Mouse (Mus musculus): ENCODE data around the gene Slc45a3. TPM values are rescaled to one million over a fixed set of nuclear protein-coding genes. Genes with fewer than 3 reads are reported as not detected.
A peak's percentile ranks its signal among the peaks of the same experiment; 100 is the strongest.

Gene Slc45a3
- 0.96 and 1.5 TPM in 2 replicates for polyA plus RNA-seq (2015; fragmentation: Nextera tagmentation; extraction: Ambion mirVana)

DNA sequence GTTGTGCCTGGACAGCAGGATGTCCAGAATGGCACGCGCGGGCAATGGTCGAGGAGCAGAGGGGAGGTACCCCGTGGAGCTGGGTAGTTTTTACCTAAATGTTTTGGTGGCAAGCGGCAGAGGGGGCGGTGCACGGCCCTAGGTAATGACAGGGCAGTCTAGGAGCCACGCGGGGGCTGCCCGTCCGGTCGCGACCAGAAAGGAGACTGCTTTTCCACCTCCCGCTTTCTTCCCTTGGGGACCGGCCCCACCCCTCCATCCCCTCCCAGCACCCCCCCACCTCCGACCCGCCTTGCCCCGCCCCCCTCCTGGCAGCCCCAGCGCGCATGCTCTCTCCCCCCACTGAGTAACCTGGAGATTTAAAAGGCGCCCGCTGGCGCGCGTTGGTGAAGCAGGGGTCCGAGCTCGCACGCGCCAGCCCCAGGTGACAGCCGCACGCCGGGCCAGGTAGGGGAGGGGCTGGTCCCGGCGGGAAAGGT lies at the start of gene Slc45a3:
TSS of gene Slc45a3 (plus strand) at position 362 of the 479 bp plus-strand sequence.
- Histone ChIP-seq H3K4me1 (ENCODE audit: control insufficient read depth, insufficient read depth, low read depth, low read length) (peaks cover 11% of the 10 kb centered on the region), H3K9ac (ENCODE audit: low read depth, low read length) (peak within 1 kb of the TSS; percentile 71), H3K36me3 (ENCODE audit: control insufficient read depth, insufficient read depth, low read length) (no peaks in the 10 kb centered on the region), H3K27me3 (replicated peaks; ENCODE audit: control insufficient read depth, insufficient read depth, low read length) (peaks cover 11% of the 10 kb centered on the region), H3K4me2 (ENCODE audit: low read length) (peak within 1 kb of the TSS; percentile 94), H3K9me3 (ENCODE audit: control insufficient read depth, low read length) (no peaks in the 10 kb centered on the region), H3K4me3 (ENCODE audit: low read length) (peak within 1 kb of the TSS; percentile 75), H3K27ac (ENCODE audit: low read depth, low read length) (no peak within 1 kb of the TSS)
- peak; percentile 53 for ATAC-seq
- WGBS, result 0% methylated on average over 34 of the region's 35 CpGs

DNA sequence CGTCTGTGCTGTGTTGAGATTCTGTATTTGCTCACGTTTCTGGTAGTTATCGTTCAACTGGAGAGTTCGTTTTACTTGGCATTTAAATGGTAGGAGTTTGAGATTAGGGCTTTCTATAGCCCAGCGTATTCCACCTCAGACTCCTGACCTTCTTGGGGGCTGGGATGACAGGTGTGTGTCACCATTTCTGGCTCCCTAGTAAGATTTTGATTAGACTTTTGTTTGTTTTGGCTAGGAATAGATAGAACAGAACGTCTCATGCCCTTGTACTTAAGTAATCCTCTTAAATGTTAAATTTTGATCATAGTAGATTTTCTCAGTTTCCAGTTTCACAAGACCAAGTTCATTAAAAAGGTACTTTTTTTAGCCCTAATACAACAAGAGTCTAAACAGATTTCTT lies 45.1 kb upstream of the Slc45a3 start:
- Histone ChIP-seq H3K36me3 (ENCODE audit: control insufficient read depth, insufficient read depth, low read length) (peaks cover 8% of the 10 kb centered on the region), H3K27ac (ENCODE audit: low read depth, low read length) (no peak overlapping the region), H3K9me3 (ENCODE audit: control insufficient read depth, low read length) (no peaks in the 10 kb centered on the region), H3K4me2 (ENCODE audit: low read length) (no peak overlapping the region), H3K4me1 (ENCODE audit: control insufficient read depth, insufficient read depth, low read depth, low read length) (peaks cover 2% of the 10 kb centered on the region; the same call in 1 of the 2 replicates), H3K9ac (ENCODE audit: low read depth, low read length) (no peak overlapping the region), H3K4me3 (ENCODE audit: low read length) (no peak overlapping the region), H3K27me3 (replicated peaks; ENCODE audit: control insufficient read depth, insufficient read depth, low read length) (no peaks in the 10 kb centered on the region)
- no peak for ATAC-seq
- 80% methylated on average over 6 of the region's 6 CpGs for WGBS

DNA sequence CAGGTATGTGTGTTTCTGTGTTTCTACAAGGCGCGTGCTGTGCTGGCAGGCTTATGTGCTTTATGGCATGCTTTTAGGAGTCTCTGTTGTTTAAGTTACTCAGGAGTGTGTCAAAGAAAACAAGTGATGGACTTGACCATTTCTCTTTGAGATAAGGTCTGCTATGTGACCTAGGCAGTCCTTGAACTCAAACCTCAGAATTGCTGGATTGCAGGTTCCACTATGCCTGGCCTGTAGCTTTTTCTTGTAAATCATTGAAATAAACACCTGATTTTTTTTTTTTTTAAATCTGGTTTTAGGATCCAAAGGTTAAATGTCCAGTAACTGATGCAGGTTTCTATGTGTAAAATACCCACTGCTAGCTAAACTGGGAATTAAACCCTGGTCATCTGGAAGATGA lies 43.7 kb upstream of the Slc45a3 start:
- H3K27ac ChIP-seq (ENCODE audit: low read depth, low read length), result no peak overlapping the region
- H3K27me3 ChIP-seq (replicated peaks; ENCODE audit: control insufficient read depth, insufficient read depth, low read length), result no peaks in the 10 kb centered on the region
- no peak overlapping the region for H3K9ac ChIP-seq (ENCODE audit: low read depth, low read length)
- H3K36me3 ChIP-seq (ENCODE audit: control insufficient read depth, insufficient read depth, low read length), result peaks cover 15% of the 10 kb centered on the region
- no peak overlapping the region for H3K4me2 ChIP-seq (ENCODE audit: low read length)
- 98% methylated on average over 2 of the region's 2 CpGs for WGBS
- H3K4me3 ChIP-seq (ENCODE audit: low read length), result no peak overlapping the region
- ATAC-seq, result no peak
- no peaks in the 10 kb centered on the region for H3K9me3 ChIP-seq (ENCODE audit: control insufficient read depth, low read length)
- H3K4me1 ChIP-seq (ENCODE audit: control insufficient read depth, insufficient read depth, low read depth, low read length), result 0 out of 2 replicates have a peak, but pooled peaks cover 2% of the 10 kb centered on the region

DNA sequence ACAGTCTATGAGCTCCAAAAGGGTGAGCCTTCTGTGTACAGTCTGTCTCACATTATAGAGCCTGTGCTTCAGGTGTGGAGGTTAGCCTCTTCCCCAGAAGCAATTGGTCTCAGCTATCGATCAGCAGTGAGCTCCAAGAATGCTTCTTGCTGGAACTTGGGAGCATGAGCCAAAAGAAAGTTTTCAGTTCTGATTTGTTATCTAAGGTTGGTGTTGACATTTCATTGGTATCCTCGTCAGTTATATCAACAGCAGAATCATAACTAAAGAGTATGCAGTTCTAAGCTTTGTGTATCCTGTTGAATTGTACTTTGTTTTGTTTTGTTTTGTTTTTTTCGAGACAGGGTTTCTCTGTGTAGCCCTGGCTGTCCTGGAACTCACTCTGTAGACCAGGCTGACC lies 40.7 kb upstream of the Slc45a3 start:
- 97% methylated on average over 3 of the region's 3 CpGs for WGBS
- ATAC-seq, result no peak

DNA sequence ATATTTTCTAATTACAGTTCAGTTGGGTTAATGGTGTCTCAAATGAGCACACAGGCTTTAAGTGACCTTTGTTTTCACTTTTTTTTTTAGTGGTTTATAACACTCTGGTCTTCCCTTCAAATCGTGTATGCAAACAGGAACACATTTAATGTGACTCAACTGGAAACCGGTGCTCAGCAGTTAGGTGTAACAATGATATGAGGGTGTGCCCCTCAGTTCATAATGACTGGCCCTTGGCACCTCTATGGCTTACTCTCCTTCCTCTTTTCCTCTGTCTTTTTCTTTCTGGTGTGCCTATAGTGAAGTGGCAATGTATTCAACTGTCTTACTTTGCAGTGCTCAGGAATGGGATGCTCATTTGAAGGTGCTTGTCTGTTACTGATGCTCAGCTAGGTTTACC lies 29.3 kb upstream of the Slc45a3 start:
- no peaks in the 10 kb centered on the region for H3K27me3 ChIP-seq (replicated peaks; ENCODE audit: control insufficient read depth, insufficient read depth, low read length)
- H3K4me3 ChIP-seq (ENCODE audit: low read length), result no peak overlapping the region
- no peak overlapping the region for H3K9ac ChIP-seq (ENCODE audit: low read depth, low read length)
- ATAC-seq, result no peak
- 95% methylated on average over 2 of the region's 2 CpGs for WGBS
- H3K9me3 ChIP-seq (ENCODE audit: control insufficient read depth, low read length), result no peaks in the 10 kb centered on the region
- H3K36me3 ChIP-seq (ENCODE audit: control insufficient read depth, insufficient read depth, low read length), result peaks cover 26% of the 10 kb centered on the region
- H3K27ac ChIP-seq (ENCODE audit: low read depth, low read length), result no peak overlapping the region
- H3K4me1 ChIP-seq (ENCODE audit: control insufficient read depth, insufficient read depth, low read depth, low read length), result no peaks in the 10 kb centered on the region
- no peak overlapping the region for H3K4me2 ChIP-seq (ENCODE audit: low read length)

More for the DNA sequence above, 40.7 kb upstream of the Slc45a3 start:
- H3K4me1 ChIP-seq (ENCODE audit: control insufficient read depth, insufficient read depth, low read depth, low read length), result no peaks in the 10 kb centered on the region
- H3K27ac ChIP-seq (ENCODE audit: low read depth, low read length), result no peak overlapping the region
- H3K4me2 ChIP-seq (ENCODE audit: low read length), result no peak overlapping the region
- no peaks in the 10 kb centered on the region for H3K27me3 ChIP-seq (replicated peaks; ENCODE audit: control insufficient read depth, insufficient read depth, low read length)
- H3K4me3 ChIP-seq (ENCODE audit: low read length), result no peak overlapping the region
- H3K9ac ChIP-seq (ENCODE audit: low read depth, low read length), result no peak overlapping the region
- peaks cover 29% of the 10 kb centered on the region for H3K36me3 ChIP-seq (ENCODE audit: control insufficient read depth, insufficient read depth, low read length)
- no peaks in the 10 kb centered on the region for H3K9me3 ChIP-seq (ENCODE audit: control insufficient read depth, low read length)

DNA sequence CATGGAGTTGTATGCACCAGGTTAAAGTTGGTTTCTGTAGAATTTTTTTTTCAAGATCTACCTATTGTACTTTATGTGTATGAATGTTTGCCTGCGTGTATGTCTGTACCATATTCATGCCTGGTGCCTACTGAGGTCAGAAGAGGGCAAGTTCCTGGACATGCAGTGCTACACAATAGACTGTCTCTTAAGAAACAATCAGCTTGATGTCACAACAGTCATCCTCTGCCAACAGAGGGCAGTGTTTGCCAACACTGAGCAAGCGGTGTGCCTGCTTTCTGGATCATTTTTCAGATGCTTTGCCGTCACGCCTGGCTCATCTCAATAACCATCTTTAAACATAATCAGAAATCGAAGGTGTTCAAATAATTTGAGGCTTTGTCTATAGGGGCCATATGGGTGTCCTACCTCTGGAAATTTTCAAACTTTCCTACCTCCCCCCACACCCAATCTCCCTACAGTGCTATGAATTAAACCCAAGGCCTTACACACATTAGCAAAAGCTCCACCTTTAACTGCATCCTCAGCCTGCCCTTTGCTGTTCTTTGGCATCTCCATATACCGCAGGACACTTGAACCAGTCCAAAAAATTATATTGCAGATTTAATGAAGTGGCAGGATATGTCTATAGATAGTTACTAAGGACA lies 25.0 kb upstream of the Slc45a3 start:
- no peaks in the 10 kb centered on the region for H3K4me1 ChIP-seq (ENCODE audit: control insufficient read depth, insufficient read depth, low read depth, low read length)
- 41% methylated on average over 6 of the region's 6 CpGs for WGBS

DNA sequence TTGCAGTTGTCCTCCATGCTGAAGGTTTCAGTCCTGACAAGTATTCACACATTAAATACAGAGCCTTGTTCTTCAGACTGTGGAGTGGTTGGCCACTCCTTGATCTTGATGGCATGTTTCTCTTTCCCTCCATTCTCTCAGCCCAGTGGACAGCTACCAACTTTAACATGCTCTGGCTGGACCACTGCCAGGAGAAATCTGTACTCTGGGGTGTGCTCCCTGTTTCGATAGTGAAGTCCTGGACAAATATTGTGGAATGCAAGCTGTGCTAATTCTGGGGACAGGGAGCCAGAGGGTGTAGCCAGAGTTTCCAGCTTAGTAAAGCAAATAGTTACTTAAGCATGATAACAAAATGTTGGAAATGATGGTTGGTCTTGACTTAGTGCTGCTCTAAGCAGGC lies 24.0 kb upstream of the Slc45a3 start:
- H3K9ac ChIP-seq (ENCODE audit: low read depth, low read length), result no peak overlapping the region
- H3K9me3 ChIP-seq (ENCODE audit: control insufficient read depth, low read length), result no peaks in the 10 kb centered on the region
- no peak overlapping the region for H3K4me3 ChIP-seq (ENCODE audit: low read length)
- 77% methylated on average over 1 of the region's 1 CpGs for WGBS
- no peak overlapping the region for H3K27ac ChIP-seq (ENCODE audit: low read depth, low read length)
- no peaks in the 10 kb centered on the region; the same call in 1 of the 2 replicates for H3K36me3 ChIP-seq (ENCODE audit: control insufficient read depth, insufficient read depth, low read length)
- H3K4me2 ChIP-seq (ENCODE audit: low read length), result no peak overlapping the region
- H3K4me1 ChIP-seq (ENCODE audit: control insufficient read depth, insufficient read depth, low read depth, low read length), result no peaks in the 10 kb centered on the region
- no peak for ATAC-seq
- H3K27me3 ChIP-seq (replicated peaks; ENCODE audit: control insufficient read depth, insufficient read depth, low read length), result no peaks in the 10 kb centered on the region

More for the DNA sequence above, 25.0 kb upstream of the Slc45a3 start:
- Histone ChIP-seq H3K9me3 (ENCODE audit: control insufficient read depth, low read length) (no peaks in the 10 kb centered on the region), H3K4me2 (ENCODE audit: low read length) (no peak overlapping the region), H3K27ac (ENCODE audit: low read depth, low read length) (no peak overlapping the region), H3K27me3 (replicated peaks; ENCODE audit: control insufficient read depth, insufficient read depth, low read length) (no peaks in the 10 kb centered on the region), H3K9ac (ENCODE audit: low read depth, low read length) (no peak overlapping the region), H3K4me3 (ENCODE audit: low read length) (no peak overlapping the region), H3K36me3 (ENCODE audit: control insufficient read depth, insufficient read depth, low read length) (peaks cover 4% of the 10 kb centered on the region)
- peak; percentile 69; the same call in 1 of the 2 replicates for ATAC-seq

DNA sequence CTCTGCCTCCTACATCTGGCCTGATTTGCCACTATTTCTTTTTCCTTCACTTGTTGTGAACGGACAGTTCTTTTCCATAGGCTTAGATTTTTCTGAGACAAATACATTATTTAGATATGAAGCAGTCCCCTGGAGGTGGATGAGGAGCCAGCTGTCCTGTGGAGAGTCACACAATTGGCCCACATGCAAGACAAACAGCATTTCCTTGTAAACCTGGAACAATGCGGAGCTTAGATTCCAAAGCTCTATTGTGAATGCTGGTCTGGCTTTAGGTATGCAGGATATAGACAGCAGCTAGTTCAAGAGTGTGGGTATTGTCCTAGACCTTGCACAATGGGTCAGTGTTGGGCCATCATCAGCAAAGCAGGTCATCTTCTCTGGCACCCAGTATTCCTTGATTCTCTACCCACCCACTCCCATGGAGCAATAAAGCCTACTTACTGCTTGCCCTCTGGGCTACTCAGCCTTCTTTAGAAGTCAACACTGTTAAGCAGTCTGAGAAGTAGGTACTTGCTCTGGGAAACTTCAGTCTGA lies 22.0 kb upstream of the Slc45a3 start:
- 33% methylated on average over 2 of the region's 2 CpGs for WGBS
- ATAC-seq, result no peak

DNA sequence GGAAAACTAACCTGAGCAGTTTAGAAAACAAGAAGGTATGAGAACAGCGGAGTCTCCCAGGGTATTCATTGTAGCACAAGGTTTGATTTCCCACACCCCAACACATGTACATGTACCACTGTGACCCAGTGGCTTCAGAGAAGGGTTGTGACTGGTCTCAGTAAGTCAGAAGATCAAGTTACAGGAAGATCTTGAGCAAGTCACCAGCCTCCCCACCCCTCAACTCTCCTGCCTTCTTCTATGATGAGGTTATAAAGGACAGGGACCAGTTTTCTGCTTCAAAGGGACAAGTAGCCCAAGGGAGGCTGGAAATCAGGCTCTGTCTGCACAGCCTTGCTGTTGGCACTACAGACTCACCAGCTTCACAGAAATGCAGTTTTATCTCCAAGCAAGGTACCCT lies 21.3 kb upstream of the Slc45a3 start:
- no peaks in the 10 kb centered on the region for H3K27me3 ChIP-seq (replicated peaks; ENCODE audit: control insufficient read depth, insufficient read depth, low read length)
- no peak overlapping the region for H3K9ac ChIP-seq (ENCODE audit: low read depth, low read length)
- H3K4me2 ChIP-seq (ENCODE audit: low read length), result no peak overlapping the region
- no peaks in the 10 kb centered on the region for H3K36me3 ChIP-seq (ENCODE audit: control insufficient read depth, insufficient read depth, low read length)
- no peak for ATAC-seq
- no peaks in the 10 kb centered on the region for H3K9me3 ChIP-seq (ENCODE audit: control insufficient read depth, low read length)
- no peak overlapping the region for H3K27ac ChIP-seq (ENCODE audit: low read depth, low read length)
- H3K4me3 ChIP-seq (ENCODE audit: low read length), result no peak overlapping the region
- WGBS, result 96% methylated on average over 1 of the region's 1 CpGs
- no peaks in the 10 kb centered on the region for H3K4me1 ChIP-seq (ENCODE audit: control insufficient read depth, insufficient read depth, low read depth, low read length)

More for the DNA sequence above, 22.0 kb upstream of the Slc45a3 start:
- no peaks in the 10 kb centered on the region for H3K27me3 ChIP-seq (replicated peaks; ENCODE audit: control insufficient read depth, insufficient read depth, low read length)
- H3K4me3 ChIP-seq (ENCODE audit: low read length), result no peak overlapping the region
- H3K9me3 ChIP-seq (ENCODE audit: control insufficient read depth, low read length), result no peaks in the 10 kb centered on the region
- H3K36me3 ChIP-seq (ENCODE audit: control insufficient read depth, insufficient read depth, low read length), result no peaks in the 10 kb centered on the region
- no peak overlapping the region for H3K9ac ChIP-seq (ENCODE audit: low read depth, low read length)
- H3K4me1 ChIP-seq (ENCODE audit: control insufficient read depth, insufficient read depth, low read depth, low read length), result no peaks in the 10 kb centered on the region
- no peak overlapping the region for H3K4me2 ChIP-seq (ENCODE audit: low read length)
- no peak overlapping the region for H3K27ac ChIP-seq (ENCODE audit: low read depth, low read length)
